Mouse (Mus musculus): ENCODE results near the gene Scn5a. TPM values are rescaled to one million over a fixed set of nuclear protein-coding genes. Genes with fewer than 3 reads are reported as not detected.

Scn5a gene
- polyA plus RNA-seq, 1 experiment from 2014 or later: 8.2 TPM

Other genes with a start within 250 kb of the Scn5a start
- gene Acaa1a, start 239.3 kb downstream of the Scn5a start, polyA plus RNA-seq (2016; fragmentation: Nextera tagmentation; extraction: Ambion mirVana): 86.5 and 91.8 TPM in 2 replicates
- 11.4 and 11.6 TPM in 2 replicates for gene Myd88, start 237.6 kb downstream of the Scn5a start, polyA plus RNA-seq (2016; fragmentation: Nextera tagmentation; extraction: Ambion mirVana)
- gene Xylb, start 221.6 kb downstream of the Scn5a start, polyA plus RNA-seq (2016; fragmentation: Nextera tagmentation; extraction: Ambion mirVana): 2.0 and 5.5 TPM in 2 replicates
- gene Slc22a14, start 213.5 kb downstream of the Scn5a start, polyA plus RNA-seq (2016; fragmentation: Nextera tagmentation; extraction: Ambion mirVana): not detected in 2 replicates
- gene Acvr2b, start 176.9 kb downstream of the Scn5a start, polyA plus RNA-seq (2016; fragmentation: Nextera tagmentation; extraction: Ambion mirVana): 29.6 and 35.4 TPM in 2 replicates
- 16.2 and 25.0 TPM in 2 replicates for gene Exog, start 134.1 kb downstream of the Scn5a start, polyA plus RNA-seq (2016; fragmentation: Nextera tagmentation; extraction: Ambion mirVana)
- 0.63 and 1.00 TPM in 2 replicates for gene Scn10a, start 140.3 kb upstream of the Scn5a start, polyA plus RNA-seq (2016; fragmentation: Nextera tagmentation; extraction: Ambion mirVana)
- 0.05 and 0.06 TPM in 2 replicates for gene Scn11a, start 246.4 kb upstream of the Scn5a start, polyA plus RNA-seq (2016; fragmentation: Nextera tagmentation; extraction: Ambion mirVana)

Measured in heart, embryonic 10.5 days (tissue).